Mouse (Mus musculus) olfactory bulb, adult 2 months (tissue): Measurements from ENCODE around the gene Ppan. TPM values are rescaled to one million over a fixed set of nuclear protein-coding genes. Genes with fewer than 3 reads are reported as not detected.
A peak's percentile ranks its signal among the peaks of the same experiment; 100 is the strongest.

ENCODE experiments used
- H3K27ac ChIP-seq: fragments of 200-500 bp; 2 replicates; pipeline ENCODE4 v1.5.1; 2012; ENCODE audit warnings: low read depth, low read length; ENCODE audit not compliant: insufficient read depth
- H3K4me1 ChIP-seq: fragments of 200-500 bp; 2 replicates; pipeline ENCODE4 v1.6.1; 2012; ENCODE audit warnings: low read length; ENCODE audit not compliant: control insufficient read depth, insufficient read depth
- H3K4me3 ChIP-seq: fragments of 200-500 bp; 2 replicates; pipeline ENCODE4 v1.5.1; 2012; ENCODE audit warnings: mild to moderate bottlenecking, low read depth, low read length, moderate library complexity; ENCODE audit not compliant: insufficient read depth
- CTCF ChIP-seq: fragments of 200-500 bp; IDR thresholded peaks from 2 replicates; pipeline ENCODE4 v1.5.1; 2012; ENCODE audit warnings: low read depth, mild to moderate bottlenecking, low read length, moderate library complexity; ENCODE audit not compliant: insufficient read depth
- POLR2A ChIP-seq: fragments of 200-500 bp; IDR thresholded peaks from 2 replicates; pipeline ENCODE4 v1.6.1; 2012; ENCODE audit warnings: mild to moderate bottlenecking, low read depth, low read length, moderate library complexity; ENCODE audit not compliant: insufficient read depth
- WGBS: fragments of 180-500 bp; shearing (Covaris S2); methylation state at CpG from one replicate; pipeline ENCODE4 v1.1.7; 2018; 5-methylcytosine and 5-hydroxymethylcytosine counted together
- polyA plus RNA-seq: library from polyadenylated mRNA; stranded (reverse); fragments of >200 nt; gene quantifications from 2 replicates; pipeline ENCODE4 v1.2.4, GENCODE M21; 2012; ENCODE audit warnings: low replicate concordance; ENCODE audit not compliant: missing spikeins, insufficient read depth, insufficient read length

Ppan gene
- polyA plus RNA-seq, 1 experiment, result not detected

DNA sequence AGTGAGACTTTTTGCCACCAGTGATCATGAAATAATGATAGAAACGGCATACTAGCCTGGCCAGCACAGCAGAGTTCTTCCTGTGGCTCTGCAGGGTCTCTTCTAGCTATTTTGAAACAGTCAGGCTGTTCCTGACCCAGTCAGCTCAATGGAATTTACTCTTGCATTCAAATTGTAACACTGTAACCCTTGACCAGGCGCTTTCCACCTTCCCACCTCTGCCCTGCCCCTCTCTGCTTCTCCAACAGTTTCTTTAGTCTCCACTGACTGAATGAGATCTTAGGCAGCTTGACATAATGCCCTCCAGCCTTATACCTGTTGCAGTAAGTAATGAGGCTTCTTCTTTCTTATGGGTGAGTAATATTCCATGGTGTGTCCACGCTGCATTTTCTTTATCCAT is 21.1 kb upstream of the Ppan start:
- no peak overlapping the region for H3K4me3 ChIP-seq
- 68% methylated on average over 3 of the region's 3 CpGs for WGBS
- TF ChIP-seq POLR2A (no peak), CTCF (no peak)
- H3K4me1 ChIP-seq, result peaks cover 6% of the 10 kb centered on the region
- no peak overlapping the region for H3K27ac ChIP-seq

DNA sequence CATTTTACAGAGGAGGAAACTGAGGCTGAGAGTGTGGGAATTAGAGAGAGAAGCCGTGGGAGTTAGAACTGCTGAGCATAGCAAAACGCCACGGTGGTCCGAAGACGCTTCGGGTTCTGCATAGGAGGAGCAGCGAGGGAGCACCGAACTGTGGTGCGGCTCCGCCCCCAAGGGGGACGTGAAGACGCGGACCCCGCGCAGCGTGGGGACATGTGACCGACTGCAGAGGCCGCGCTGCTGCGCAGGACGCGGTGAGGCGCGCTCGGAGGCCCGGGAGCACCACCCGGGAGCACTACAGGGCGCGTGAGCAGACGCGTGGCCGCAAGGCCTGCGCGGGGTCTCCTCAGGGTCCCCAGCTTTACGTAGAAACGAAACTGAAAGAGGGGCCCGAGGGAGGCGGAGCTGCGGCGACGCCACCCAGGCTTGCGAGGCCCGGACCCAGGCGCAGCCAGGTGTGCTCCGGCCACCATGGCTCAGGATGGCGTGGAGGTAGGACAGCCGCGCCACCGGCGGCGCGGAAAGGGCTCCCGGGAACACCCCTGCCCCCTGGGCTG is 19.4 kb upstream of the Ppan start, which contains the start of gene A230050P20Rik:
TSS of gene A230050P20Rik (plus strand) at position 195 of the 554 bp plus-strand sequence.
- 5% methylated on average over 53 of the region's 53 CpGs for WGBS
- Histone ChIP-seq H3K4me3 (peak within 1 kb of the TSS; percentile 88), H3K4me1 (peaks cover 6% of the 10 kb centered on the region), H3K27ac (no peak within 1 kb of the TSS; the same call in 1 of the 2 replicates)
- peak; percentile 78 for TF ChIP-seq POLR2A
- no peak for TF ChIP-seq CTCF

DNA sequence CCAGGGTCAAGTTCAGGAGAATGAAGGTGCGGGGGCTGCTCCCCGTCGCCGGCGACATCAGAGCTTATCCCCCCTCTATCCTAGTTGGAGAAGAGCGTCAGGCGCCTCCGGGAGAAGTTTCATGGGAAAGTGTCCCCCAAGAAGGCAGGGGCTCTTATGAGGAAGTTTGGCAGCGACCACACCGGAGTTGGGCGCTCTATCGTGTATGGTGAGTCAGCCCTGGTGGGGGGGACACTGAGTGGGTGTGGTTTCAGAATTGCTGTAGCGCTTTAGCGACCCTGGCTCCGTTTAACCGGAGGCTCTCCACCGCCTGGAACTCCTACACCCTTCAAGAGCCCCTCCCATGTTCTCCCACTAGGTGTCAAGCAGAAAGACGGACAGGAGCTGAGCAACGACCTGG is 18.7 kb upstream of the Ppan start:
- 7% methylated on average over 19 of the region's 19 CpGs for WGBS
- peak overlapping the region; percentile 88 for H3K4me3 ChIP-seq
- TF ChIP-seq CTCF (no peak), POLR2A (no peak)
- peaks cover 6% of the 10 kb centered on the region for H3K4me1 ChIP-seq
- no peak overlapping the region for H3K27ac ChIP-seq

DNA sequence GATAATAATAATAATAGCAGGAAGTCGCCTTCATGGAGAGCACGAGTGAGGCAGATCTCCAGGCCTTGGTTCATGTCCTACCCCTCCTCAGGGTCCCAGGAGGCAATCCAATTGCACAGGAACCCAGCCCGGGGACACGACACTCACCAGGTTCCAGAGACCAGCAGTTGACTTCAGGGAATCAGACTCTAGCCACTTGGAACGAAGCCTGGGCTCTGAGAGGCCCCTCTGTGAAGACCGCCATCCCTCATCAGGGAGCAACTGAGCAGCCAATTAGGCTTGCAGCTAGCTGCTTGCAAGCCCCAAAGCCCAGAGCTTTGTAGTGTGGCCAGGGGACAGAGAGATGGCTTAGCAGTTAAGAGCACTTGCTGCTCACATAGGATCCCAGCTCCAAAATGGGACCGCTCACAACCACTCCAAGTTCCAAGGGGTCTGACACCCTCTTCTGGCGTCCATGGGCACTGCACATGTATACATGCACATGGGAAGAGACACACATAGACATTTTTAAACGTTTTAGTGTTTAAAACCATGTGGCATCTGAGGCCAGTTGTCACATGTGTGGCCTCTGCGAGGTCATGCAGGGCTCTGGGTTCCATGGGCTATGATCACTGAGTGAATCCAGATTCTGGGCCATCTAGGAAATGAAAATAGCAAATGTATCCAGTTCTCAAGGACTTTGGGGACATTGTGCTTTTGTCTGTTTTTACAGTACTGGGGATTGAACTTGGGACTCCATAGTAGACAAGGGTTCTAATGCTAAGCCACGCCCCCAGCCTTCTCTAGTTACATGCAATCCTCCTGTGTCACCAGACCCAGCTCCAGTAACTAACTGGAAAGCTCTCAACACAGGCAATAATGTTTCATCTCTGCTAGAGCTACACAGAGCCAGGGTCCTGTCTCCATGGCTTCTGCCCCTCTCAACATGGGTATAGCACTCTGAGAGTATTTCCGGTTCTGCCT is 17.5 kb upstream of the Ppan start:
- Histone ChIP-seq H3K4me1 (peaks cover 11% of the 10 kb centered on the region), H3K4me3 (no peak overlapping the region), H3K27ac (no peak overlapping the region)
- TF ChIP-seq CTCF (no peak), POLR2A (no peak)
- WGBS, result 75% methylated on average over 12 of the region's 12 CpGs

- Histone ChIP-seq H3K4me1 (peaks cover 15% of the 10 kb centered on the region), H3K4me3 (no peak overlapping the region), H3K27ac (no peak overlapping the region)
- 89% methylated on average over 10 of the region's 10 CpGs for WGBS
- TF ChIP-seq POLR2A (no peak), CTCF (no peak)
Measured at GRCm38 (mm10) chr9:20872991-20873390, 15.0 kb upstream of the Ppan start.

- Histone ChIP-seq H3K4me1 (peaks cover 16% of the 10 kb centered on the region), H3K4me3 (no peak overlapping the region), H3K27ac (no peak overlapping the region)
- TF ChIP-seq CTCF, result no peak
- no peak for TF ChIP-seq POLR2A
- 89% methylated on average over 12 of the region's 12 CpGs for WGBS
Measured at GRCm38 (mm10) chr9:20873521-20873920, 14.5 kb upstream of the Ppan start.

- no peak overlapping the region for H3K27ac ChIP-seq
- H3K4me1 ChIP-seq, result peaks cover 14% of the 10 kb centered on the region
- TF ChIP-seq POLR2A (no peak), CTCF (no peak)
- 73% methylated on average over 23 of the region's 23 CpGs for WGBS
- no peak overlapping the region for H3K4me3 ChIP-seq
Measured at GRCm38 (mm10) chr9:20875021-20875790, 12.8 kb upstream of the Ppan start.

GRCm38 (mm10) chr9:20876318-20877117 is 11.5 kb upstream of the Ppan start:
- WGBS, result 67% methylated on average over 9 of the region's 9 CpGs
- H3K4me3 ChIP-seq, result no peak overlapping the region
- H3K4me1 ChIP-seq, result peaks cover 14% of the 10 kb centered on the region
- TF ChIP-seq CTCF (no peak), POLR2A (no peak)
- H3K27ac ChIP-seq, result no peak overlapping the region
